Mouse (Mus musculus) embryonic stem cell, embryonic (primary cell): ENCODE results near the gene Mfap1b.
"Not testable (repeated sequence)": the region's sequence is repeated elsewhere in the genome, so short reads cannot be mapped to it uniquely, and the experiment has no call there.

Source experiments
- CTCF ChIA-PET, 4 experiments: fragments of 300-600 bp in 2 of 4; fragments of 350-600 bp in 2 of 4; sonication (Branson Sonifier 250); formaldehyde crosslinking; loops; one replicate each; lab custom pipeline; 2022; ENCODE audit warnings: inconsistent platforms in 2 of 4; lab: Charles Lee
- POLR2A ChIA-PET, 4 experiments: fragments of 300-600 bp in 2 of 4; fragments of 350-600 bp in 2 of 4; sonication (Branson Sonifier 250); formaldehyde crosslinking; loops; one replicate each; lab custom pipeline; 2022; ENCODE audit warnings: antibody characterized with exemption in 4 of 4, inconsistent platforms in 1 of 4; lab: Charles Lee

Gene Mfap1b

DNA sequence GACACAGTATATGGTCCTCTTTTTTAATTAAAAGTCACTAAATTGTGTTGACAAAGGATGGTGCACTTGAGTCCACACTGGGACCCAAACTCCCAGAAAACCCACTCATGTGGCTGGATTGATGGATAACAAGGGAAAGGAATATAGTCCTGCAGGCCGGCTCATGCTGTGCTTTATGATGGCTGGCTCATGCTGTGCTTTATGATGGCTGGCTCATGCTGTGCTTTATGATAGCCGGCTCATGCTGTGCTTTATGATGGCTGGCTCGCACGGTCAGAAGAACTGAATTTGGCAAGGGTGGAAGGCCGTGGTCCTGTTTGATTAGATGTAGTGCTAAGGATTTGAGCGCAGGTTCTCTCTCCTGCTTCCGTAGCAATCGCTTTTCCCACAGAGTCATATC, 9.7 kb upstream of the Mfap1b start:
- ChIA-PET POLR2A (interaction anchor here in 2 of 4 experiments (1.0 to 2.5 kb wide), 11 partner anchors 9 to 70 kb away, joined by 3 to 9 read pairs (median 5); partner anchors contain the start of genes Mfap1b (in 2 of the 2), Serf2 (in 2 of the 2), Catsper2 (in 1 of the 2) and Hypk (in 1 of the 2)), CTCF (interaction anchor here in 1 of 4 experiments (0.7 kb wide), 1 partner anchor 9 kb away, joined by 3 read pairs; the partner anchor contains the start of gene Mfap1b)

DNA sequence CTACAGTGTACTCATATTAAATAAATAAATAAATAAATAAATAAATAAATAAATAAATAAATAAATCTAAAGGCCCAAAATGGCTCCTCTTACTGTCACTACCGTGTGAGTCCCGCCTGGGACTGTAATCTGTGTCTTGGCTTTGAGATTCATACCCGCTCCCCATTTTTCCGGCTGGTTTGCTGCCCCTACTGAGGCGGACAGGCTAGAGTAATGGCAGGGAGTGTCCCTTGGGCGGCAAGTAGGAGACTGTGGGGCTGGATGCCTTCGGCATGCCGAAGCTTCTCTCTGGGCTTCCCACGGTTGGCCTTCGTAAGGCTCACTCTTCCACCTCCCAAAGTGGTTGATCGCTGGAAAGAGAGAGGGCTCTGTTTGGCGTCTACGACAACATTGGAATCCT, 7.0 kb upstream of the Mfap1b start:
- CTCF ChIA-PET = interaction anchor here in 3 of 4 experiments (0.6 to 1.3 kb wide), 7 partner anchors 24 to 1667 kb away, joined by 3 to 7 read pairs (median 3); partner anchors contain the start of genes Catsper2 (in 1 of the 3), Pdia3 (in 1 of the 3) and Serinc4 (in 1 of the 3)
- POLR2A ChIA-PET = interaction anchor here (0.6 to 1.9 kb wide), 6 partner anchors 32 to 1598 kb away, joined by 3 to 7 read pairs (median 4); partner anchors contain the start of genes Serf2 (in 2 of the 4), Catsper2 (in 1 of the 4), Frmd5 (in 1 of the 4) and Pdia3 (in 1 of the 4)

DNA sequence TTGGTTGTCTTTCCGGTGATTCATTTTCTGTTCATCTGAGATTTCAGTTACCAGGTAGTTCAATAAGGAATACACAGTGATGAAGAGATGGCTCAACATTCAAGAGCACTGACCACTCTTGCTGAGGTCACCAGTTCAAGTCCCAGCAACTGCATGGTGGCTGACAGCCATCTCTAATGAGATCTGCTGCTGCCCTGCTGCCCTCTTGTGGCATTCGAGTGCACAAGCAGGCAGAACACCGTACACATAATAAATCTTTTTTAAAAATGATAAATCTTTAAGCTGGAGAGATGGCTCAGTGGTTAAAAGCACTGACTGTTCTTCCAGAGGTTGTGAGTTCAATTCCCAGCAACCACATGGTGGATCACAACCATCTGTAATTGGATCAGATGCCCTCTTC, 6.6 kb upstream of the Mfap1b start:
- CTCF ChIA-PET = interaction anchor here in 3 of 4 experiments (0.6 to 1.3 kb wide), 5 partner anchors 24 to 1490 kb away, joined by 3 to 7 read pairs (median 3); partner anchors contain the start of genes Catsper2 (in 1 of the 3), Pdia3 (in 1 of the 3) and Serinc4 (in 1 of the 3)

DNA sequence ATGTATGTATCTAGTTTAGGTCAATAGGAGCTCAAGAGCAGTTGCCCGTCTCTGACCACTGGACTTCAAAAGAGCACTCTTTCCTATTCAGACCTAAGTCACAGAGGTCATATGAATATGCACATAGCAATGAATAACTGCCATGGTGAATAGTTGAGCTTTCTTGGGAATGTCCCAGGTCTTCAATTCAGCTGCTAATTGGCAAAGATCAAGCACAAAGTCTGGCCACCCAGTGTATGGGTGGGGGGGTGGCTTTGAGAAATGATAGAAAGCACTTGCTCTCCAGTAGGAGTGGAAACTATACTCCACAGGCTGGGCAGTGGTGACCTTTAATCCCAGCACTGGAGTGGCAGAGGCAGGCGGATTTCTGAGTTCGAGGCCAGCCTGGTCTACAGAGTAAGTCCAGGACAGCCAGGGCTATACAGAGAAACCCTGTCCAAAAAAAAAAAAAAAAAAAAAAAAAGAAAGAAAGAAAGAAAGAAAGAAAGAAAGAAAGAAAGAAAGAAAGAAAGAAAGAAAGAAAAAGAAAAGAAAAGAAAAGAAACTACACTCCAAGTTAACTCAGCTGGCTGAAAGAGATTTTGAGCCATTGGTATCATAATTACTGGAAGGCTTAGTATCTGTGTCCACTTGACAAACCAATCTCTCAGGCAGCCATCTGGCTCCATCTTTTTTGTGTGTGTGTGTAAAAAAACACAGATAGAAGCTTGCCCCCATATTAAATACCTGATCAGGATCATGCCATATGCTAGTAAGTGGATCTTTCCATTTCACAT, 3.8 kb upstream of the Mfap1b start:
- ChIA-PET CTCF (interaction anchor here in 2 of 4 experiments (0.5 to 0.7 kb wide), 3 partner anchors 35 to 481 kb away, joined by 3 to 4 read pairs (median 3); no protein-coding TSS in a partner anchor), POLR2A (interaction anchor here (0.5 to 2.8 kb wide), 21 partner anchors 11 to 719 kb away, joined by 3 to 16 read pairs (median 5); partner anchors contain the start of genes Serf2 (in 4 of the 4), Catsper2 (in 2 of the 4), Pdia3 (in 2 of the 4) and Serinc4 (in 2 of the 4))

More for the DNA sequence above, 6.6 kb upstream of the Mfap1b start:
- POLR2A ChIA-PET = interaction anchor here in 2 of 4 experiments (0.7 to 1.9 kb wide), 4 partner anchors 31 to 68 kb away, joined by 3 to 7 read pairs (median 4); partner anchors contain the start of genes Catsper2 (in 1 of the 2), Pdia3 (in 1 of the 2) and Serf2 (in 1 of the 2)

DNA sequence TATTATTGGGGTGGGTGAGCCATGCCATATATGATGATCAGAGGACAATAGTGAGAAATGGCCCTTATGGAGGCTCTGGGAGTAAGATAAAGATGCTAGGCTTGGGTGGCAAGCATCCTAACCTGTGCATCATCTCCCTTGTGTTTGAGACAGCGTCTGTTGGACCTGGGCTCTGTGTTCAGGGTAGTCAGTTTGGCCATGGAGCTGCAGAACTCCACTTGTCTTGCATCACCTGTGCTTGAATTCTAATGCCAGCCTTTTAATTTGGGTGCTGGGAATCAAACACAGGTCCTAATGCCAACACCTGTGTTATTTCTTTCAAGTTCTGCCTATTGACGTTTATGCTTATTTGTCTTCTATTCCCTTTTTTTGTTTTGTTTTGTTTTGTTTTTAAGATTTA, 1.4 kb upstream of the Mfap1b start:
- POLR2A ChIA-PET = interaction anchor here in 2 of 4 experiments (1.2 to 2.4 kb wide), 7 partner anchors 8 to 34 kb away, joined by 4 to 29 read pairs (median 9); partner anchors contain the start of genes Serf2 (in 2 of the 2), Hypk (in 1 of the 2) and Serinc4 (in 1 of the 2)
- CTCF ChIA-PET = interaction anchor here in 1 of 4 experiments (1.3 kb wide), 1 partner anchor 8 kb away, joined by 3 read pairs; no protein-coding TSS in a partner anchor

DNA sequence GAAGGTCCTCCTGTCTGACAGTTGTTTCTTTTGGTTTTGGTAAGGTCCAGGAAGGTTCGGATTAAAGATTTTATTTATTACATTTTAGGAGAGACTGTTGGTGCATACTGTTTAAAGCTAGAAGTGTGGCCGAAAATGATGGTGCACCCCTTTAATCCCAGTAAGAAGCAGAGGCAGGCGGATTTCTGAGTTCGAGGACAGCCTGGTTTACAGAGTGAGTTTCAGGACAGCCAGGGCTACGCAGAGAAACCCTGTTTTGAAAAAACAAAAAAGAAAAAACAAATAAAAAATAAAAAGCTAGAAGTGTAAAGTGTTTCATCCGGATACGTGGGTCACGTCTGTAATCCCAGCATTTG, 291 bp upstream of the Mfap1b start:
- CTCF ChIA-PET = interaction anchor here in 2 of 4 experiments (0.6 to 1.3 kb wide), 4 partner anchors 9 to 47 kb away, joined by 3 to 7 read pairs (median 4); partner anchors contain the start of gene Serf2 (in 1 of the 2)
- POLR2A ChIA-PET = interaction anchor here (0.6 to 2.4 kb wide), 46 partner anchors 9 to 1580 kb away, joined by 3 to 29 read pairs (median 4); partner anchors contain the start of genes Serf2 (in 4 of the 4), Catsper2 (in 3 of the 4), Pdia3 (in 3 of the 4) and Serinc4 (in 3 of the 4)

DNA sequence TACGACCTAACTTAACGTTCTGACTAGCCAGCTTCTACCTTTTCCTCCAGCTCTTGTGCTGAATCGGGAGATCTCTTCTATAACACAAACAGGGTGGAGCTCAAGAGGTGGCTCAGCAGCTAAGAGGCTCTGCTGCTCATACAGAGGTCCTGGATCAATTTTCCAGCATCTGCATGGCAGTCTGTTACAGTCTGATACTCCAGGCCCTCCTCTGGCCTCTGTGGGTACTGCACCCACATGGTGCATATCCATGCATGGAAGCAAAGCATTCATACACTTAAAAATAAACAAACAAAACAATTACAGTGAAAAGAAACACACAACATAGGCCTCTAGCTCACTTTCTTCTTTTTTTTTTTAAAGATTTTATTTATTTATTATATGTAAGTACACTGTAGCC, 1.1 kb downstream of the Mfap1b start:
- ChIA-PET POLR2A (interaction anchor here in 1 of 4 experiments (0.7 to 2.4 kb wide), 6 partner anchors 14 to 75 kb away, joined by 3 to 17 read pairs (median 3); partner anchors contain the start of genes Serf2 and Serinc4), CTCF (interaction anchor here in 1 of 4 experiments (0.7 kb wide), 1 partner anchor 352 kb away, joined by 6 read pairs; no protein-coding TSS in a partner anchor)

DNA sequence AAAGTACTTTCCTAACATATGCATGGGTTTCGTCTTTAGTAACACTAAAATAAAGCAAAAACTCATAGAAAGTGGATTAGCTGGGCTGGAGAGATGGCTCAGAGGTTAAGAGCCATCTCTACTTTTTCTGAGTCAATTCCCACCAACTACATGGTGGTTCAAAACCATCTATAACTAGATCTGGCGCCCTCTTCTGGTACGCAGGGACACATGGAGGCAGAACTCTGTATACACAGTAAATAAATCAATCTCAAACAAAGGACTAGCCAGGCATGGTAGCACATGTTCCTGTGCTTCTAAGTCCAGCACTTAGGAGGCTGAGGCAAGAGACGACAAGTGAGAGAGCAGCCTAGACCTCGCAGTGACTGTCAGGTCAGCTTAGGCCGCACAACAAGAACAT, 4.9 kb downstream of the Mfap1b start:
- CTCF ChIA-PET, POLR2A ChIA-PET: not testable (repeated sequence)

DNA sequence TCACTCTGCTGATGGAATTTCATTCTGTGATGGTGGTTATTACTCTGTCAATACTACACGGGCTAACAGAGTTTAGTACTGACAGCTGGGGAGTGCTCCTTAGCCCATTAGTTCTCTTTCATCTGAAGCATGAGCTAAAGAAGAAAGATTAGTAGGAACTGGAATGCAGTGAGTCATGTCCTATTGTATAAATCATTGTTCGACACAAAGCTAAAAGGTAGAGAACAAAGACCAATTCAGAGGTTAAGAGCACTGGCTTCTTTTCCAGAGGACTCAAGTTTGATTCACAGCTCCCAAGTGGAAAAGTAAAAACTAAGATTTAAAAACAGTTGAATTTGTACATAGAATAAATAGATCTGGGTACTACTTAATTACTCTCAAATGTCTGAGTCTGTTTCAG, 13.8 kb downstream of the Mfap1b start:
- CTCF ChIA-PET = interaction anchor here in 2 of 4 experiments (0.7 to 1.1 kb wide), 2 partner anchors 25 kb away, joined by 3 to 4 read pairs; no protein-coding TSS in a partner anchor
- POLR2A ChIA-PET = interaction anchor here in 2 of 4 experiments (0.6 to 5.0 kb wide), 5 partner anchors 11 to 496 kb away, joined by 3 to 59 read pairs (median 4); partner anchors contain the start of genes Catsper2 (in 1 of the 2), Ctdspl2 (in 1 of the 2), Mageb3 (in 1 of the 2) and Pdia3 (in 1 of the 2)

DNA sequence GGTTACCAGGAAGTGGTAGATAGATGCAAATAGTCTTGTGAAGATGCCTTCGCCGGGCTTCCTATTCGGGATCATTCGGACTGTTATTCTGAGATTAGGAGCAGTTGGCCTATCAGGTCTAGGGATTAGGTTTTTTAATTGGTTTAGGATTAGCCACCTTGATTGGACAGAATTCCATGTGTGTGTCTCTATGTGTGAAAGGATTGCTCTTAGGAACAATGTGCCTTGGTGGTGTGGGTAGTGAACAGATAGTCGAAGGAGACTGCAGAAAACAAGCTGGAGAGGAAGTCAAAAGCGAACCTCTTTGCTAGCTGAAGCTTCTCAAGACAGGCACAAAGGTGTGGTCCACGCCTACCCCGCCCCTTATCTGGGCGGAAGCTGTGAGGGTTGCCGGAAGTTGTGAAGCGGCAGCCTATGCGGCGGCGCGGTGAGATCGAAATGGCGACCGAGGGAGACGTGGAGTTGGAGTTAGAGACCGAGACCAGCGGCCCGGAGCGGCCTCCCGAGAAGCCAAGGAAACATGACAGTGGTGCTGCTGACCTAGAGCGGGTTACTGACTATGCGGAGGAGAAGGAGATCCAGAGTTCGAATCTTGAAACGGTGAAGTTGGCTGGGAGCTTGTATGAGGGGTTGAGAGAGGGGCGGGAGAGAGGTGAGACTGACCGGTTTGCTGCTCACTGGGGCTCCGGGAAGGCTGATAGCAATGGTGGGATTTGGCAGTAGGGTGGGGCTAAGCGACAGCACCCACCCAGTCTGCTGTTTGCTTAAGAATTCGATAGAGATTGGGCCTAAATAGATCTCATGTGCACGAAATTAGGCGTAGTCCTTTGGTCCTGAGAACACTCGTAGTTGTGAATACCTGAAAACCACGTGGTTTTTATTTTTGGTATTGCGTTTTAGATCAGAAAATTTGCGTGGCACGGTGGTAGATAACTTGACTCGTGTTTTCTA, 16.9 kb downstream of the Mfap1b start, which contains the start of gene Serinc4:
Serinc4 (minus strand) TSS at position 90 of the 951 bp plus-strand sequence.
- POLR2A ChIA-PET = interaction anchor here (0.5 to 5.0 kb wide), 40 partner anchors 8 to 1981 kb away, joined by 3 to 59 read pairs (median 4); partner anchors contain the start of genes Mfap1b (in 4 of the 4), Catsper2 (in 3 of the 4), Pdia3 (in 3 of the 4) and Serf2 (in 3 of the 4)
- CTCF ChIA-PET = interaction anchor here in 3 of 4 experiments (0.6 to 0.9 kb wide), 4 partner anchors 8 to 60 kb away, joined by 3 to 9 read pairs (median 3); partner anchors contain the start of gene Serf2 (in 1 of the 3)

DNA sequence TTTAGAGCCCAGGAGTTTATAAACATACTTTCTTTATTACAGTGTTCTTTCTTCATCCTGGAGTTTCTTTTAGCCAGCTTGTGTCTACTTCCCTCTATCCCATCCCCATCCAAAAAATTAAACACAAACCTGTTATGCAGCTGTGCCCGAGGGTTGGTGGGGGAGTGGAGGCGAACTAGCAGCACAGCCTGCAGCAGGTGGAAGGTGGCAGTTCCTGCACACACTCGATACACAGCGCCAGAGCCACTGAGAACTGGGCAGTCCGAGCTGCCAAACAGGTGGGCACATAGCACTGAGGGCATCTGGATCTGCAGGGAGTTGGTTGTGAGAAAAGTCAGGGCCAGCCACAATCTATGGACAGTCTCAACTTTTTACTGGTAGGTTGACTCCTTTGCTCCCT, 18.3 kb downstream of the Mfap1b start:
- ChIA-PET POLR2A (interaction anchor here in 1 of 4 experiments (0.9 to 3.3 kb wide), 7 partner anchors 7 to 284 kb away, joined by 3 to 26 read pairs (median 3); partner anchors contain the start of genes Mfap1b and Serf2), CTCF (no interaction called here)

DNA sequence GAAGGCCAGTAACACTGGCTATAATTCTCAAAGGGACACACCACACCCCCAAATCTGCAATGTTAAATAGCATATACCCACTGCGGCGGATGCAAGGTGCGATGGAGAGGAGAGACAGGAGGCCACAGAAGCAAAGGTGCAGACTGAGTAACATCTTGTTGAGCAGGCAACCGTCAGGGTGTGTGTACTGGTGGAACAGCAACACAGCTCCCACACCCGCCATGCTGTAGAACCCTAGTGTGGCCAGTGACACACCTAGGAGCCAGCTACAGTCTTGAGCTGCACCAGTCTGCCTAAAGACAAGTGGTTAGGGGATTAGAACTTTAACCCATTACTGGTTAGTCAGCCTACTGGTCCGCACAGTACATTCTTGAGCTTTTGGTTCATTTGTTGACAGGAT, 19.9 kb downstream of the Mfap1b start:
- ChIA-PET CTCF (interaction anchor here in 2 of 4 experiments (0.6 kb wide), 2 partner anchors 46 to 303 kb away, joined by 3 to 4 read pairs; no protein-coding TSS in a partner anchor), POLR2A (interaction anchor here in 2 of 4 experiments (0.9 to 3.1 kb wide), 16 partner anchors 9 to 314 kb away, joined by 3 to 17 read pairs (median 4); partner anchors contain the start of genes Catsper2 (in 2 of the 2), Mfap1b (in 2 of the 2), Pdia3 (in 2 of the 2) and Adal (in 1 of the 2))

DNA sequence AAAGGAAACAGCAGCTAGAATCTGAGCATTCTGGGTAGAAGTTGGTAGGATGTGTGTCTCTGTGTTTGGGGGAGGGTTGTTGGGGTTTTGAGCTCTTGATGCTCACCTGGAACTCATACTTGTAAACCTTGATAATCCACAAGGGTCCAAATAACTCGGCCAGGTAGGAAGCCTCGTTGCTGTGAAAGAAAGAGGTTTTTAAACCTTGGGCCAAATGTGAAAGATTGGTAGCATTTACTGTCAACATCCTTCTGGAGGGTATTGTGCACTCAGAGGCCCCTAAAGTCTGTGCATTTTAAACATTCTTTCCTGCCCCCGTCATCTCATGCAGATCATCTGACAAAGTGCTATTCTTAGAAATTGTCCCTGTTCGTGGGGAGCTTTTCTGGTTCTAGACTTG, 20.9 kb downstream of the Mfap1b start, which contains the start of gene Hypk:
Hypk (plus strand) TSS at position 301 of the 400 bp plus-strand sequence.
- POLR2A ChIA-PET = interaction anchor here in 3 of 4 experiments (0.7 to 3.1 kb wide), 17 partner anchors 8 to 70 kb away, joined by 3 to 17 read pairs (median 4); partner anchors contain the start of genes Mfap1b (in 2 of the 3), Catsper2 (in 1 of the 3), Ell3 (in 1 of the 3) and Pdia3 (in 1 of the 3)
- CTCF ChIA-PET = interaction anchor here in 1 of 4 experiments (0.6 kb wide), 1 partner anchor 85 kb away, joined by 3 read pairs; no protein-coding TSS in a partner anchor

DNA sequence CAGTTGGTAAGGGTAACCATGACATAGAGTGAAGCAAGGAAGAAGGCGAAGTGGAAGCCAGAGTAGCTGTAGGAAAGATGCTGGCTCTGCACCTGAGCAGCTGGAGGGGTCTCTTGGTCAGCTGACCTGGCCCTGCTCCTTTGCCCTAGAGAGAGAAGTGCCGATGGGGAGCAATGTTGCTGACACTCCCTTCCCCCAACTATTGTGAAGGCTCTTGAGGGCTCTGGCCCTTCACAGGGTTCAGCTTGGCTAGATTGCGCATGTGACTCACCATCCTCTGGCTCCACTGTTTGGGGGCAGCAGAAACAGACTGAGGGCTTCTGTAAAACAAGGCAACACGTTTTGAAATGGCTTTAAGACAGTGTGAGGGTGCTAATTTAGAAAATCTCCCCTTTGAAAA, 21.5 kb downstream of the Mfap1b start:
- POLR2A ChIA-PET = interaction anchor here in 2 of 4 experiments (0.7 to 3.1 kb wide), 11 partner anchors 8 to 57 kb away, joined by 3 to 17 read pairs (median 6); partner anchors contain the start of genes Mfap1b (in 2 of the 2) and Ell3 (in 1 of the 2)
- CTCF ChIA-PET = no interaction called here

DNA sequence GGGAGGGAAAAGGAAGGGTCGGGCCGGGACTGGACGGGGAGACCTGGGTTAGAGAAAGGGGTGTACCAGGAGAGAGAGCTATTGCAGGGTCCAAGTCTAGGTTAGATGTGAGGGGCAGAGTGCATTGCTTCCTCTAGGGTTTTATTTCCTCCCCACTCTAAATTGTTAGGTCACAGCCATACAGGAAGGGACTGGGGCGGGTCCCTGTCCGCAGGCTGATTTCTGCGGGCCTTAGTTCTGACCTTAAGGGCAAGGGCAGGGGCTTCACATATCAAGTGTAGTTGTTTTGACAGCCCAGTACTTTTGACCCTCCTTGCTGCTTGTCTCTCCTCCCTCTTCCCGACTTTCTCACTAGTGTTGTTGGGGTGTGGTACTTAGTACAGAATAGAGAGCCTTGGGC, 23.8 kb downstream of the Mfap1b start:
- CTCF ChIA-PET = no interaction called here
- POLR2A ChIA-PET = interaction anchor here in 3 of 4 experiments (0.7 to 4.2 kb wide), 22 partner anchors 8 to 506 kb away, joined by 3 to 90 read pairs (median 12); partner anchors contain the start of genes Catsper2 (in 3 of the 3), Mfap1b (in 3 of the 3), Pdia3 (in 3 of the 3) and Adal (in 1 of the 3)
